21 mouse cellular contexts compared by ENCODE assay signal in the genomic region with DNA sequence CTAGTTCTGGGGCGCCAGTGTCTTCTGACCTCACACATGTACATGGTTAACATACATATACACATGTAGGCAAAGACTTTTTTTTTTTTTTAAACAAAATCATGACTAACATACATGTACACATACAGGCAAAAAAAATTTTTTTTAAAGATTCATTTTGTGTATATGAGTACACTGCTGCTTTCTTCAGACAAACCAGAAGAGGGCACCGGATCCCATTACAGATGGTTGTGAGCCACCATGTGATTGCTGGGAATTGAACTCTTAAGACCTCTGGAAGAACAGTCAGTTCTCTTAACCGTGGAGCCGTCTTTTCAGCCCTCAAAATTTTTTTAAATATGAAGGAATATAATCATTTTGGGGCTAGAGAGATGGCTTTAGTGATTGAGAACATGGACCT. TPM values are rescaled to one million over a fixed set of nuclear protein-coding genes. Genes with fewer than 3 reads are reported as not detected.
DNase-seq lines count a peak whose midpoint lies in the region; ATAC-seq and TF ChIP-seq lines count a peak whose summit lies in the region.
"Had no signal": no experiment of that assay in that cellular context is flagged by ENCODE, and none has a peak within 500 bp of the region (broad histone marks: within the 10 kb centered on the region; RNA-seq: fewer than 3 reads in every experiment).

No protein-coding gene starts in this region.

- TF ChIP-seq CTCF in hindbrain, postnatal 0 days (IDR thresholded peaks at IDR 0.05; ENCODE audit: low read depth), result peak; percentile 17; the same call in 1 of the 2 replicates
- 0 out of 2 replicates have a peak, but pooled peaks have one; percentile 31 for TF ChIP-seq CTCF in lung, postnatal 0 days (IDR thresholded peaks at IDR 0.05)

- H3K9ac ChIP-seq in hindbrain, postnatal 0 days (replicated peaks; ENCODE audit: low read length), result no peak overlapping the region
- H3K9ac ChIP-seq in hindbrain, embryonic 16.5 days (ENCODE audit: low read depth, low read length), result no peak overlapping the region
- no peak overlapping the region for H3K9ac ChIP-seq in lung, postnatal 0 days (replicated peaks; ENCODE audit: low read depth)
- H3K9ac ChIP-seq: forebrain, embryonic 15.5 days; lung, embryonic 14.5 days; midbrain, embryonic 15.5 days; stomach, embryonic 15.5 days had no signal

- no peak for ATAC-seq in hindbrain, postnatal 0 days
- ATAC-seq in hindbrain, embryonic 16.5 days, result no peak
- no peak for ATAC-seq in lung, postnatal 0 days
- peak; percentile 26; the same call in 1 of the 2 replicates for ATAC-seq in megakaryocyte progenitor cell, adult 5-6 weeks (replicated peaks; ENCODE audit: poor library complexity)
- ATAC-seq: forebrain, embryonic 15.5 days; midbrain, embryonic 15.5 days had no signal

- no peak for DNase-seq in hindbrain, postnatal 0 days (ENCODE audit: low spot score)
- no peak for DNase-seq in lung, postnatal 0 days (ENCODE audit: low spot score)
- no peak for DNase-seq in lung, postnatal 14 days
- peak; percentile 41 for DNase-seq in ES-CJ7 (ENCODE audit: low read depth, low spot score)
- DNase-seq in yolk sac, embryonic 10.5 days (ENCODE audit: low spot score), result no peak
- no peak for DNase-seq in thymus, postnatal 25 days
- DNase-seq: cerebellum, postnatal 25 days; kidney, postnatal 25 days; layer of hippocampus, postnatal 36 days; left cerebral cortex, postnatal 4 days; lung, embryonic 14.5 days; right cerebral cortex, adult 18-20 months; spleen, adult 18-20 months had no signal

- peaks cover 16% of the 10 kb centered on the region for H3K36me3 ChIP-seq in hindbrain, postnatal 0 days (ENCODE audit: insufficient read depth, low read length)
- H3K36me3 ChIP-seq in hindbrain, embryonic 16.5 days (ENCODE audit: control insufficient read depth, insufficient read depth, low read length), result peaks cover 14% of the 10 kb centered on the region
- H3K36me3 ChIP-seq in lung, postnatal 0 days (ENCODE audit: insufficient read depth, low read length), result peaks cover 19% of the 10 kb centered on the region; the same call in 1 of the 2 replicates

- H3K9me3 ChIP-seq in hindbrain, postnatal 0 days (ENCODE audit: low read length), result no peaks in the 10 kb centered on the region
- no peaks in the 10 kb centered on the region for H3K9me3 ChIP-seq in hindbrain, embryonic 16.5 days (ENCODE audit: control insufficient read depth, low read length)
- H3K9me3 ChIP-seq in lung, postnatal 0 days (ENCODE audit: low read length), result no peaks in the 10 kb centered on the region
- H3K9me3 ChIP-seq: forebrain, embryonic 15.5 days; hindbrain, embryonic 10.5 days; megakaryocyte, embryonic 14.5 days; midbrain, embryonic 15.5 days; stomach, embryonic 15.5 days had no signal

- no peak for TF ChIP-seq EP300 in lung, postnatal 0 days (IDR thresholded peaks at IDR 0.05)

- no peak overlapping the region for H3K27ac ChIP-seq in hindbrain, postnatal 0 days
- H3K27ac ChIP-seq in hindbrain, embryonic 16.5 days (ENCODE audit: low read depth, low read length), result no peak overlapping the region
- H3K27ac ChIP-seq in lung, postnatal 0 days (ENCODE audit: low read length), result no peak overlapping the region
- H3K27ac ChIP-seq: forebrain, embryonic 15.5 days; hindbrain, embryonic 10.5 days; midbrain, embryonic 15.5 days; stomach, embryonic 15.5 days had no signal

- 92% methylated on average over 4 of the region's 4 CpGs for WGBS in hindbrain, postnatal 0 days
- WGBS in hindbrain, embryonic 16.5 days, result 92% methylated on average over 4 of the region's 4 CpGs
- WGBS in lung, postnatal 0 days, result 92% methylated on average over 4 of the region's 4 CpGs

- no peak overlapping the region for H3K4me2 ChIP-seq in hindbrain, postnatal 0 days (ENCODE audit: low read depth, low read length)
- no peak overlapping the region for H3K4me2 ChIP-seq in hindbrain, embryonic 16.5 days (ENCODE audit: low read length)
- no peak overlapping the region for H3K4me2 ChIP-seq in lung, postnatal 0 days (replicated peaks; ENCODE audit: low read depth, low read length)
- H3K4me2 ChIP-seq: forebrain, embryonic 15.5 days; lung, embryonic 14.5 days; midbrain, embryonic 15.5 days; stomach, embryonic 15.5 days had no signal

- H3K4me3 ChIP-seq in hindbrain, postnatal 0 days (ENCODE audit: low read length), result no peak overlapping the region
- no peak overlapping the region for H3K4me3 ChIP-seq in hindbrain, embryonic 16.5 days (ENCODE audit: low read length)
- no peak overlapping the region for H3K4me3 ChIP-seq in lung, postnatal 0 days (ENCODE audit: low read depth, low read length)
- H3K4me3 ChIP-seq: forebrain, embryonic 15.5 days; hindbrain, embryonic 10.5 days; megakaryocyte, embryonic 14.5 days; midbrain, embryonic 15.5 days; stomach, embryonic 15.5 days had no signal

- no peaks in the 10 kb centered on the region for H3K4me1 ChIP-seq in hindbrain, postnatal 0 days (ENCODE audit: insufficient read depth, low read length)
- no peaks in the 10 kb centered on the region for H3K4me1 ChIP-seq in hindbrain, embryonic 16.5 days (ENCODE audit: control insufficient read depth, insufficient read depth, low read depth, low read length)
- H3K4me1 ChIP-seq in lung, postnatal 0 days (ENCODE audit: insufficient read depth, low read depth, low read length), result no peaks in the 10 kb centered on the region
- H3K4me1 ChIP-seq: forebrain, embryonic 15.5 days; hindbrain, embryonic 10.5 days; midbrain, embryonic 15.5 days; stomach, embryonic 15.5 days had no signal

- no peaks in the 10 kb centered on the region for H3K27me3 ChIP-seq in hindbrain, postnatal 0 days (ENCODE audit: insufficient read depth, low read length)
- H3K27me3 ChIP-seq in hindbrain, embryonic 16.5 days (replicated peaks; ENCODE audit: control insufficient read depth, insufficient read depth, low read length), result no peaks in the 10 kb centered on the region
- H3K27me3 ChIP-seq in lung, postnatal 0 days (replicated peaks; ENCODE audit: insufficient read depth, low read length), result no peaks in the 10 kb centered on the region
- H3K27me3 ChIP-seq: forebrain, embryonic 15.5 days; megakaryocyte, embryonic 14.5 days; midbrain, embryonic 15.5 days; stomach, embryonic 15.5 days had no signal

RNA-seq across cellular contexts. Expression of a gene that starts 39.6 kb away (rescaled TPM):
- 0.29 and 0.73 TPM in 2 replicates for total RNA-seq in hindbrain, postnatal 0 days (2014; rRNA removed)
- polyA plus RNA-seq in hindbrain, postnatal 0 days (2015; fragmentation: Nextera tagmentation; extraction: Ambion mirVana), result 0.48 TPM in 2 replicates
- 0.15 and 0.21 TPM in 2 replicates for polyA plus RNA-seq in hindbrain, embryonic 16.5 days (2015; fragmentation: Nextera tagmentation; extraction: Ambion mirVana)
- polyA plus RNA-seq in lung, postnatal 0 days (2015; fragmentation: Nextera tagmentation; extraction: Ambion mirVana), result 0.47 and 0.69 TPM in 2 replicates
- 0.05 and 0.22 TPM in 2 replicates for total RNA-seq in megakaryocyte progenitor cell, adult 5-6 weeks (2015)
- not detected in 2 replicates for total RNA-seq in megakaryocyte progenitor cell, adult 5-6 weeks (2017)
- total RNA-seq: liver, adult 2 months had no signal
- polyA plus RNA-seq: liver, adult 2 months had no signal

RNA-seq across cellular contexts. Expression of a gene that starts 46.3 kb away (rescaled TPM):
- 45.0 and 54.3 TPM in 2 replicates for total RNA-seq in hindbrain, postnatal 0 days (2014; rRNA removed)
- 36.7 and 44.4 TPM in 2 replicates for polyA plus RNA-seq in hindbrain, postnatal 0 days (2015; fragmentation: Nextera tagmentation; extraction: Ambion mirVana)
- polyA plus RNA-seq in hindbrain, embryonic 16.5 days (2015; fragmentation: Nextera tagmentation; extraction: Ambion mirVana), result 31.9 and 33.5 TPM in 2 replicates
- polyA plus RNA-seq in lung, postnatal 0 days (2015; fragmentation: Nextera tagmentation; extraction: Ambion mirVana), result 37.8 and 39.8 TPM in 2 replicates
- total RNA-seq in megakaryocyte progenitor cell, adult 5-6 weeks (2015), result 183 and 193 TPM in 2 replicates
- total RNA-seq in megakaryocyte progenitor cell, adult 5-6 weeks (2017), result 181 and 264 TPM in 2 replicates
